In the genomic region with DNA sequence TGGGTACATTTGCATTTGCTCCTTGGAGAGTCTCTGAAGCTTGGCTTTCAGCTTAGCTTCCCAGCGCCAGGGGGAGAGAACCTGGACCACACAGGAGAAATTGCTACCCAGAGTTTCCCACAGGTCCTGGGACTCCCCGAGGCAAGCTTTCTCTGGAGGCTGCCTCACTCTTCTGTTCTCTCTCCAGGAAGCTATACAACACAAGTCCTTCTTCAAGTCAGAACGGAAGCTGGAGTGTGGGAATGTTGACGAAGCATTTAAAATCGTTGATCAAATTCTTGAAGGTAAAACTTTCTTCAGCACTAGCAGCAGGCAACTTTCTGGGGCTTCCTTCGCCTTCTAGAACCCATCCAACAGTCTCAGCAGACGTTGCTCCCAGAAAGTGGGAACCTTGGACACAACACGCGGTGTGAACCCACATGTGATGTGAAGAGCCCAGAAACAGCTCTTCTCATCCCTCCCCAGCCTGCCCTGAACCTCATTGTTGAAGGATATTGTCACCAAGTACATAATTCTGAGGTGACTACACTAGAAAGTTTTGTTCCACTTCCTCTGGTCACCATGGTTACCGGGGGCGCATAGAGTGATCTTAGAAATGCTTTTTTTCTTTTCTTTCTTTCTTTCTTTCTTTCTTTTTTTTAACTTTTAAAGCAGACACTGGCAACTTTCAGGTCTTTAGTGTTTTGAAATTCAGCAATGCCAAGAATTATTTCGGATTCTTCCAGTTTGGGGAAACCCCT, we compare ENCODE assay signal across 24 mouse cellular contexts. TPM values are rescaled to one million over a fixed set of nuclear protein-coding genes. Genes with fewer than 3 reads are reported as not detected.
DNase-seq lines count a peak whose midpoint lies in the region; TF ChIP-seq lines count a peak whose summit lies in the region.
"Had no signal": no experiment of that assay in that cellular context is flagged by ENCODE, and none has a peak within 500 bp of the region (broad histone marks: within the 10 kb centered on the region; RNA-seq: fewer than 3 reads in every experiment).

No protein-coding gene starts in this region.

- TF ChIP-seq POLR2A in CH12.LX (IDR thresholded peaks at IDR 0.05; ENCODE audit: low read depth, low read length), result no peak

- no peak for TF ChIP-seq EP300 in CH12.LX (IDR thresholded peaks at IDR 0.05; ENCODE audit: low read length)

- H3K9ac ChIP-seq in CH12.LX (ENCODE audit: insufficient read depth, low read depth), result no peak overlapping the region
- H3K9ac ChIP-seq: intestine, embryonic 15.5 days; limb, embryonic 13.5 days; midbrain, embryonic 15.5 days had no signal

- H3K9me3 ChIP-seq in CH12.LX (replicated peaks; ENCODE audit: low read length), result no peaks in the 10 kb centered on the region
- H3K9me3 ChIP-seq: intestine, embryonic 15.5 days; limb, embryonic 13.5 days; midbrain, embryonic 15.5 days had no signal

- H3K4me1 ChIP-seq in CH12.LX (ENCODE audit: control insufficient read depth in 1 of 2, insufficient read depth in 2 of 2), result peaks cover 2 to 10% of the 10 kb centered on the region in 2 experiments; a peak in 3 of 4 replicates
- H3K4me1 ChIP-seq: intestine, embryonic 15.5 days; limb, embryonic 13.5 days; midbrain, embryonic 15.5 days had no signal

- no peaks in the 10 kb centered on the region for H3K36me3 ChIP-seq in CH12.LX (replicated peaks in 1 of 2; ENCODE audit: control insufficient read depth in 1 of 2, insufficient read depth in 1 of 2, low read length in 1 of 2)
- H3K36me3 ChIP-seq: intestine, embryonic 15.5 days; limb, embryonic 13.5 days; midbrain, embryonic 15.5 days had no signal

- in situ Hi-C loops in CH12.LX (cut with MboI; ENCODE audit: low pct_ligation_motif_present, low pct_unique_long_range_greater_than_20kb, low sequenced_read_pairs), result no loop called here

- intact Hi-C loops in heart, postnatal 10 days (cut with DNase I), result no loop called here
- intact Hi-C loops in left cerebral cortex, postnatal 4 days (cut with DNase I), result no loop called here

- no peak overlapping the region for H3K27ac ChIP-seq in CH12.LX (ENCODE audit: insufficient read depth, low read depth)
- H3K27ac ChIP-seq: intestine, embryonic 15.5 days; layer of hippocampus, adult 2 months; left cerebral cortex, adult 2 months; limb, embryonic 13.5 days; macrophage; midbrain, embryonic 15.5 days had no signal

- H3K4me2 ChIP-seq in CH12.LX (ENCODE audit: insufficient read depth, low read depth, poor library complexity, severe bottlenecking), result no peak overlapping the region
- H3K4me2 ChIP-seq: heart, embryonic 11.5 days; intestine, embryonic 15.5 days; limb, embryonic 13.5 days; liver, embryonic 11.5 days; midbrain, embryonic 15.5 days had no signal

- no peak for TF ChIP-seq RAD21 in CH12.LX (IDR thresholded peaks at IDR 0.05; ENCODE audit: low read depth, low read length)

- H3K4me3 ChIP-seq in CH12.LX (replicated peaks in 1 of 3; ENCODE audit: low read depth in 2 of 3, low read length in 2 of 3, poor library complexity in 1 of 3), result no peak overlapping the region
- H3K4me3 ChIP-seq: erythroblast, embryonic 14.5 days; intestine, embryonic 15.5 days; layer of hippocampus, adult 2 months; left cerebral cortex, adult 2 months; limb, embryonic 13.5 days; midbrain, embryonic 15.5 days had no signal

- no peak for TF ChIP-seq CTCF in CH12.LX (conservative IDR thresholded peaks at IDR 0.05 in 1 of 2, IDR thresholded peaks at IDR 0.05 in 1 of 2; ENCODE audit: low read depth in 2 of 2, low read length in 2 of 2)

- no peaks in the 10 kb centered on the region for H3K79me2 ChIP-seq in CH12.LX (replicated peaks; ENCODE audit: control insufficient read depth, extremely low read depth, insufficient read depth, poor library complexity, severe bottlenecking)

- dilution Hi-C loops in CH12.LX (cut with MboI; ENCODE audit: extremely low pct_ligation_motif_present, extremely low pct_unique_long_range_greater_than_20kb, low sequenced_read_pairs), result no loop called here

- DNase-seq in heart, postnatal 10 days, result peak; percentile 8 to 48
- DNase-seq in heart, adult 8-10 months (ENCODE audit: low spot score), result no peak
- peak; percentile 16 for DNase-seq in lung, postnatal 36 days
- DNase-seq in lung, postnatal 14 days, result no peak
- DNase-seq in 3T3-L1 (ENCODE audit: low read depth, low spot score), result peak; percentile 5
- peak; percentile 33 for DNase-seq in CH12.LX (ENCODE audit: extremely low read depth)
- DNase-seq in left cerebral cortex, postnatal 4 days, result no peak
- DNase-seq: cerebellum, adult 2 months; cerebellum, postnatal 14 days; kidney, adult 2 months; kidney, postnatal 36 days; right cerebral cortex, postnatal 25 days had no signal

- no peaks in the 10 kb centered on the region for H3K27me3 ChIP-seq in CH12.LX (replicated peaks)
- H3K27me3 ChIP-seq: intestine, embryonic 15.5 days; limb, embryonic 13.5 days; midbrain, embryonic 15.5 days had no signal

TF ChIP-seq in CH12.LX, 34 proteins besides CTCF, POLR2A, EP300 and RAD21:
- no peak for TF ChIP-seq JUND (conservative IDR thresholded peaks at IDR 0.05; ENCODE audit: low read depth, low read length)
- no peak for TF ChIP-seq MEF2A (IDR thresholded peaks at IDR 0.05; ENCODE audit: borderline replicate concordance, low read depth, low read length)
TF ChIP-seq in CH12.LX: peak in this region for 0.

RNA-seq across cellular contexts. Expression of a gene that starts 39.8 kb away (rescaled TPM):
- total RNA-seq in heart, postnatal 10 days (2021), result under 1 TPM; 0.22 to 0.47 TPM
- total RNA-seq in heart, adult 8-10 months (2022), result 1 to 10 TPM; 1.5 to 3.1 (median 2.2) TPM
- total RNA-seq in CH12.LX (2012; rRNA removed) (0.08 TPM in 2 replicates), CH12.LX (2014; rRNA removed) (0.08 and 0.43 TPM in 2 replicates)
- 0.14 and 0.20 TPM in 2 replicates for polyA plus RNA-seq in CH12.LX (2012; ENCODE audit: insufficient read length, low read depth)
- 1 to 10 TPM; 1.1 to 1.3 TPM for total RNA-seq in left cerebral cortex, postnatal 4 days (2021)
- total RNA-seq: megakaryocyte-erythroid progenitor cell, adult 5-6 weeks; neutrophil, adult 5-6 weeks had no signal
- polyA plus RNA-seq: erythroblast, embryonic 14.5 days; heart, embryonic 11.5 days; hindbrain, embryonic 11.5 days; liver, embryonic 11.5 days; macrophage had no signal

RNA-seq across cellular contexts. Expression of a gene that starts 43.4 kb away (rescaled TPM):
- total RNA-seq in heart, postnatal 10 days (2021), result 1 to 10 TPM; 2.7 to 2.9 TPM
- 10 to 100 TPM; 12.9 to 16.6 (median 13.5) TPM for total RNA-seq in heart, adult 8-10 months (2022)
- 0.04 TPM in 1 of 2 replicates, not detected in the other for total RNA-seq in CH12.LX (2012; rRNA removed)
- total RNA-seq in CH12.LX (2014; rRNA removed), result 0.15 and 0.18 TPM in 2 replicates
- polyA plus RNA-seq in CH12.LX (2012; ENCODE audit: insufficient read length, low read depth), result 0.40 TPM in 2 replicates
- 1 to 10 TPM in 1 of 2 experiments, under 1 TPM in 1; 0.68 to 1.1 TPM for total RNA-seq in left cerebral cortex, postnatal 4 days (2021)
- total RNA-seq: megakaryocyte-erythroid progenitor cell, adult 5-6 weeks had no signal
- polyA plus RNA-seq: erythroblast, embryonic 14.5 days had no signal

RNA-seq across cellular contexts. Expression of a gene that starts 54.4 kb away (rescaled TPM):
- 1 to 10 TPM; 8.8 to 8.9 TPM for total RNA-seq in heart, postnatal 10 days (2021)
- total RNA-seq in heart, adult 8-10 months (2022), result 1 to 10 TPM; 5.8 to 8.4 (median 7.5) TPM
- total RNA-seq in CH12.LX (2012; rRNA removed) (10.5 and 12.8 TPM in 2 replicates), CH12.LX (2014; rRNA removed) (19.8 and 22.3 TPM in 2 replicates)
- 14.8 and 18.5 TPM in 2 replicates for polyA plus RNA-seq in CH12.LX (2012; ENCODE audit: insufficient read length, low read depth)
- total RNA-seq in left cerebral cortex, postnatal 4 days (2021), result 10 to 100 TPM; 29.2 to 30.5 TPM

Comparison
In these comparisons a context has a peak if more than half of its experiments do, and no peak if none do; other contexts are left out.
1. DNase-seq: peak in heart, postnatal 10 days (2 of 2), lung, postnatal 36 days (single experiment), 3T3-L1 (single experiment) and CH12.LX (single experiment); none in heart, adult 8-10 months (single experiment), lung, postnatal 14 days (single experiment) and left cerebral cortex, postnatal 4 days (single experiment).